Mouse (Mus musculus): ENCODE measurements around the gene Cd300c.
A peak's percentile ranks its signal among the peaks of the same experiment; 100 is the strongest.

DNA sequence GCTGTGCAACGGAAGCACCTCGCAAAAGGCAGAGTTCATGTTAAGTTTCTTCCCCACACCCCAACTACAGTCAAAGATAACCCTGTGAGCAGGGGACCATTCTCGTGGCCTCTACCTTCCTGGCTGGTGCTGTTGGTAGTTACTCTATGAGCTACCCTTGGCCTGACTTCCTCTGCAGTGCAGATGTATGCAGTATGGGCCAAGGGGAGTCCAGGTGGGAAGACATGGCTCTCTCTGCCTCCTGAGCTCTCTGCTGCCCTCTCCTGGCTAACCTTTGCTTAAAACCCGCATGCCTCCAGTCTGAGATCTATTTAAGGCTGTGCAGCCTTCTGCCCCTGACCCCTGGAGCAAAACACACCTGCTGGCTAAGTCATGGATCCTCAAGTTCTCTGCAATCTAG lies 45.0 kb downstream of the Cd300c start:
- TF ChIP-seq POLR2A (IDR thresholded peaks at IDR 0.05; ENCODE audit: control insufficient read depth, low read depth, low read length) = no peak
- TF ChIP-seq CTCF (IDR thresholded peaks at IDR 0.05; ENCODE audit: control insufficient read depth, insufficient read depth, insufficient replicate concordance, low read depth, low read length) = peak; percentile 46; the same call in 1 of the 2 replicates

All from testis, adult 2 months (tissue).